Mouse (Mus musculus) liver, postnatal 0 days (tissue): ENCODE measurements around the gene Oaz1. TPM values are rescaled to one million over a fixed set of nuclear protein-coding genes. Genes with fewer than 3 reads are reported as not detected.
"Not testable (repeated sequence)": the region's sequence is repeated elsewhere in the genome, so short reads cannot be mapped to it uniquely, and the experiment has no call there.

Experiments
- ATAC-seq: fragments of 200-750 bp; cut with Nextera tagmentation; 2 replicates; pipeline ENCODE4 v1.8.0; 2017; ENCODE audit warnings: mild to moderate bottlenecking, moderate library complexity
- DNase-seq: peaks from one replicate; pipeline ENCODE4 v3.0.0-alpha.2; 2016
- H3K27ac ChIP-seq: fragments of 300-500 bp; sonication (generic); 2 replicates; pipeline ENCODE4 v1.5.1; 2014; ENCODE audit warnings: antibody characterized with exemption, moderate library complexity, mild to moderate bottlenecking, low read depth
- H3K27me3 ChIP-seq: fragments of 300-500 bp; sonication (generic); 2 replicates; pipeline ENCODE4 v1.6.1; 2014; ENCODE audit warnings: low read length, control low read depth, mixed read lengths; ENCODE audit not compliant: insufficient read depth
- H3K36me3 ChIP-seq: fragments of 300-500 bp; sonication (generic); replicated peaks from 2 replicates; pipeline ENCODE4 v1.6.1; 2014; ENCODE audit warnings: mild to moderate bottlenecking, control low read depth, low read length, moderate library complexity, mixed read lengths; ENCODE audit not compliant: insufficient read depth
- H3K4me1 ChIP-seq: fragments of 300-500 bp; sonication (generic); 2 replicates; pipeline ENCODE4 v1.6.1; 2014; ENCODE audit warnings: antibody characterized with exemption, mild to moderate bottlenecking, control low read depth; ENCODE audit not compliant: insufficient read depth
- H3K4me2 ChIP-seq: fragments of 300-500 bp; sonication (generic); 2 replicates; pipeline ENCODE4 v1.6.1; 2014; ENCODE audit warnings: low read depth, mild to moderate bottlenecking, low read length, moderate library complexity, mixed read lengths
- H3K4me3 ChIP-seq: fragments of 300-500 bp; sonication (generic); 2 replicates; pipeline ENCODE4 v1.5.1; 2014; ENCODE audit warnings: low read depth, low read length
- H3K9ac ChIP-seq: fragments of 300-500 bp; sonication (generic); replicated peaks from 2 replicates; pipeline ENCODE4 v1.6.1; 2014; ENCODE audit warnings: mild to moderate bottlenecking, moderate library complexity
- H3K9me3 ChIP-seq: fragments of 300-500 bp; sonication (generic); 2 replicates; pipeline ENCODE4 v1.6.1; 2016; ENCODE audit warnings: mild to moderate bottlenecking, control low read depth, low read length, mixed read lengths
- CTCF ChIP-seq: sonication (generic); IDR thresholded peaks from 2 replicates; pipeline ENCODE4 v1.5.1; 2016; ENCODE audit warnings: antibody characterized with exemption, low read depth
- EP300 ChIP-seq: IDR thresholded peaks from 2 replicates; pipeline ENCODE4 v1.6.1; 2016; ENCODE audit warnings: antibody characterized with exemption, low read depth, mild to moderate bottlenecking
- WGBS: fragments of 180-500 bp; shearing (Covaris S2); extraction: QIAGEN DNeasy Blood & Tissue Kit; methylation state at CpG from one replicate; pipeline ENCODE4 v1.1.7; 2014; ENCODE audit not compliant: insufficient replicate concordance; 5-methylcytosine and 5-hydroxymethylcytosine counted together
- polyA plus RNA-seq: library from polyadenylated mRNA; unstranded; fragments of >200 nt; fragmentation: Nextera tagmentation; extraction: Ambion mirVana; gene quantifications from 2 replicates; pipeline ENCODE4 v1.2.1, GENCODE M21; 2015

Gene Oaz1
- polyA plus RNA-seq, 1 experiment from 2014 or later, result 1,029 TPM

DNA sequence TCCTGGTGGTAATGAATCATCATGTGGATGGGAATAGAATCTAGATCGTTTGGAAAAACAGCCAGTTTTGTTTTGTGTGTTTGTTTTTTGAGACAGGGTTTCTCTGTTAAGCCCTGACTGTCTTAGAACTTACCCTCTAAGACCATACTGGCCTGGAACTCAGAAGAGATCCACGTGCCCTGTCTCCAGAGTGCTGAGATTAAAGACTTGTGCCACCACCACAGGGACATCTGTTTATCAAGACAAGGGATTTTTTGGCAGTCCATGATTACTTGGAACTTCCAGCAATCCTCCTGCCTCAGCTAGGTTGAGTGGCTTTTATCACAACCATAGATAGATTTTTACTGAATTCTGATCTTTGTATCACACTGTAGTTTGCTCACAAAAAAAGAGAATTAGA is 1.6 kb upstream of the Oaz1 start:
- Histone ChIP-seq H3K4me2 (peak overlapping the region; percentile 50), H3K27ac (peak overlapping the region; percentile 85), H3K4me1 (peaks cover 41% of the 10 kb centered on the region), H3K36me3 (peaks cover 13% of the 10 kb centered on the region), H3K27me3 (no peaks in the 10 kb centered on the region), H3K9me3 (no peaks in the 10 kb centered on the region), H3K9ac (no peak overlapping the region), H3K4me3 (no peak overlapping the region)
- DNase-seq, result no peak
- TF ChIP-seq EP300, result no peak
- no peak for TF ChIP-seq CTCF
- no peak for ATAC-seq
- 46% methylated on average over 2 of the region's 2 CpGs for WGBS

DNA sequence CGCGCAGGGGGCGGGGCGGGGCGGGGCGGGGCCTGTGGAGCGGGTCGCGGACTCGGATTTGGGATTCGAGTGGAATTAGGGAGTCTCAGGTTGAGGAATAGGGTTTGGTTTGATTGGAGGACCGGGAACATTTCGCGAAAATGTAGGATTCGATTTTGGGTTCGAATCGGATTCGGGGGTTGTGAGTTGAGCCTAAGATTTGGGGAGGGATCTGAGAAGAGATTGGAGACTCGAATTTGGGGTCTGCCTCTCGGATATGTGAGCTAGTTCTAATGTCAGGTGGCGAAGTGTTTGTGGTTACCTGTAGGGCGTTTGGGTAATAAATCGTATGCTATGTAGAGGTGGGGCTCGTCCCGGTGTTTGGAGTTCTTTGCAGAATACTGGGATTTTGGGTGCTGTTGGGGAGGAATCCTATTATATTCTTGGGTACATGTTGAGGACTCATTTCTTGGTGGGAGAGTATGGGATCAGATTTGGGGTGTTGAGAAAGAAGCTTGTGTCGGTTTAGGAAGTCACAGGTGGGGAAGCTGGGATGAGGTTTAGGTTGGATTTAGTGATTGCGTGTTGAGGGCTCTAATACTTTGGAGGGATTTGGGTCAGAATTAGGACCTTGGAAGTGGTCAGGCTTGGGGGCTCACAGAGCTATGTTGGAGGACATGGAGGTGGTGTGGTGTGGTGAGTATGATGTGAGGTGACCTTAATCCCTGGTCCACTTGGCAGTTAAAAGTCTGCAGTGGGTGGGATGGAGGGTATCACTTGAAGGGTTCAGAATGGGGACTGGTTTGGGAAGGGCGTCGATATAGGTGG is 810 bp downstream of the Oaz1 start:
- ATAC-seq (no peak), DNase-seq (no peak)
- Histone ChIP-seq H3K4me2 (peak overlapping the region; percentile 96), H3K4me3 (peak overlapping the region; percentile 79), H3K36me3 (peaks cover 22% of the 10 kb centered on the region), H3K27ac (peak overlapping the region; percentile 96), H3K4me1 (peaks cover 50% of the 10 kb centered on the region), H3K9me3 (no peaks in the 10 kb centered on the region), H3K27me3 (no peaks in the 10 kb centered on the region), H3K9ac (peak overlapping the region; percentile 87)
- TF ChIP-seq EP300 (no peak), CTCF (no peak)
- 6% methylated on average over 29 of the region's 29 CpGs for WGBS

DNA sequence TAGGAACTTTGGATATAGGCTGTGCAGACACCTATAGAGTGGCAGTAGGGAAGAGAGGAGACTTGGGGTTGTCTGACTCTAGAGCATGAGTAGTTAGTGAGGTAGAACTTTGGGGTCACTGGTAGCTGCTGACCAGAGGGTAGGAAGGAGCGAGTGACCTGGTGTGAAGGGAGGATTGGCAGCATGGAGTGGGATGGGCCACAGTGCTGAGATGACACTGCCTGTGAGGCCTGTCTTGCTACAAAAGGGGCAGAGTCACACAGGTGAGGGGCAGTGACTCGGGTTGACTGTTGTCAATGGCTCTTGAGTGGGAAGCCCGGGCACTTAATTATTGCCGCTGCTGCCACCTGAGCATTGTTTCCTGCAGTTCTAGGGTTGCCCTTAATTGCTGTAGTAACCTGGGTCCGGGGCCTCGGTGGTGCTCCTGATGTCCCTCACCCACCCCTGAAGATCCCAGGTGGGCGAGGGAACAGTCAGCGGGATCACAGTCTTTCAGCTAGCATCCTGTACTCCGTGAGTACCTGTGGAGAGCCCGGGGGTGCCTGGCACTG is 1.5 kb downstream of the Oaz1 start:
- Histone ChIP-seq H3K36me3 (peaks cover 22% of the 10 kb centered on the region), H3K27me3 (no peaks in the 10 kb centered on the region), H3K4me2 (peak overlapping the region; percentile 96), H3K4me1 (peaks cover 47% of the 10 kb centered on the region), H3K27ac (0 out of 2 replicates have a peak overlapping the region, but pooled peaks have one; percentile 34), H3K9me3 (no peaks in the 10 kb centered on the region), H3K4me3 (peak overlapping the region; percentile 79), H3K9ac (peak overlapping the region; percentile 87)
- no peak for DNase-seq
- no peak for ATAC-seq
- 74% methylated on average over 10 of the region's 10 CpGs for WGBS
- TF ChIP-seq EP300 (no peak), CTCF (no peak)

DNA sequence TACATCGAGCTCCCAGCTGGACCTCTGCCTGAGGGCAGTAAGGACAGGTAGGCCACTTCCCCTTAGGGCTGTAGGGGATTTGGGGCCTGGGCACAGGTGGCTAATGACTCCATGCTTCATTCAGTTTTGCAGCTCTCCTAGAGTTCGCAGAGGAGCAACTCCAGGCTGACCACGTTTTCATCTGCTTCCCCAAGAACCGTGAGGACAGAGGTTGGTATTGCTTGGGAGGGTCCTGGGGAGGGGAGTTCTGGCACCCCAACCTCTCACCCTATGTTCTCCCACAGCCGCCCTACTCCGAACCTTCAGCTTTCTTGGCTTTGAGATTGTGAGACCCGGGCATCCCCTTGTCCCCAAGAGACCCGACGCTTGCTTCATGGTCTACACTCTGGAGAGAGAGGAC is 2.1 kb downstream of the Oaz1 start:
- peak overlapping the region; percentile 96; the same call in 1 of the 2 replicates for H3K4me2 ChIP-seq
- H3K4me1 ChIP-seq, result peaks cover 45% of the 10 kb centered on the region
- H3K9me3 ChIP-seq, H3K27me3 ChIP-seq, DNase-seq, ATAC-seq, H3K9ac ChIP-seq, H3K27ac ChIP-seq: not testable (repeated sequence)
- peaks cover 22% of the 10 kb centered on the region for H3K36me3 ChIP-seq
- WGBS, result 82% methylated on average over 7 of the region's 9 CpGs
- H3K4me3 ChIP-seq, result peak overlapping the region; percentile 79

DNA sequence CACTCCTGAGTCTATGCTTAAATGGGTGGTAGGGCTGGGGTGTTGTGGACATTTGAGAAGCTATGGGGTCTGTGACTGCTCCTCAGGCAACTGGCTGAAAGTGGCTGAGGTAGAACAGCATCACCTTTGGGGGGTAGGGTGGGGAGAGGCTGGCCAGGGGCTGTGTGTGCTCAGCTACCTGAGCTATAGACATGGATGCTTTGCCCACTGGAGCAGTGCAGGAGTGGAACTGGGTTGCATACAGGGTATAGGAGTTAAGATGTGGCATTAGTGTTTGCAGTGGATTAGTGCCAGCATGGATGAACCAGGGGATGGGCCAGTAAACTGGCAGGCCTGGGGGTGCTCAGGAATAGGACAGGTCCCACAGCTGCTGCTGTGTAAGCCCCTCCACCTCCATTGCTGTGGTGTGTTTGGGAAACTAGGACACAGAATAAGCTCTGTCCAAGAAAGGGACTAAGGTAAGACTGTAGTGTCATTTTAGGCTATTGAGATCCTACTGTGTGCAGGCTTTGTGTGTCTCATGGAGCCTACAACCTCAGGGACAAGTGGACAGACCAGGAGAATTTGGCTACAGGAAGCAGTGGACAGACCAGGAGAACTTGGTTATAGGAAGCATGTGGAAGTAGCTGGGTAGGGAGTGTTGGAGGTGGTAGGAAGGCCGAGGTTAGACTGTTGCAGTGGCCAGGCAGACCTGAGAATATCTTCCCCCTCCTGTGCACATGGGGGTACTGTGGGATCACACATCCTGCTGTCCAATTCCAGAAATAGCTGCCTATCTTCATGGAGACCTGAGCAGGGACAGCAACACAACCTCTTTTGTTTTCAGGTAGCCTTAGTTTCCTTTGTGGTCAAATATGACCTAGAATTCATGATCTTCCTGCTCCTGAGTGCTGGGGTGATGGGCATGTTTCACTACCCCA is 3.2 kb downstream of the Oaz1 start:
- peaks cover 36% of the 10 kb centered on the region for H3K4me1 ChIP-seq
- H3K27me3 ChIP-seq, result peaks cover 5% of the 10 kb centered on the region
- WGBS, result 48% methylated on average over 1 of the region's 1 CpGs
- no peaks in the 10 kb centered on the region for H3K9me3 ChIP-seq
- DNase-seq, result no peak
- peaks cover 22% of the 10 kb centered on the region for H3K36me3 ChIP-seq
- no peak overlapping the region for H3K9ac ChIP-seq
- H3K4me2 ChIP-seq, result 0 out of 2 replicates have a peak overlapping the region, but pooled peaks have one; percentile 10
- no peak overlapping the region for H3K4me3 ChIP-seq
- ATAC-seq, result no peak
- TF ChIP-seq CTCF, result no peak
- no peak for TF ChIP-seq EP300
- H3K27ac ChIP-seq, result peak overlapping the region; percentile 67; the same call in 1 of the 2 replicates

DNA sequence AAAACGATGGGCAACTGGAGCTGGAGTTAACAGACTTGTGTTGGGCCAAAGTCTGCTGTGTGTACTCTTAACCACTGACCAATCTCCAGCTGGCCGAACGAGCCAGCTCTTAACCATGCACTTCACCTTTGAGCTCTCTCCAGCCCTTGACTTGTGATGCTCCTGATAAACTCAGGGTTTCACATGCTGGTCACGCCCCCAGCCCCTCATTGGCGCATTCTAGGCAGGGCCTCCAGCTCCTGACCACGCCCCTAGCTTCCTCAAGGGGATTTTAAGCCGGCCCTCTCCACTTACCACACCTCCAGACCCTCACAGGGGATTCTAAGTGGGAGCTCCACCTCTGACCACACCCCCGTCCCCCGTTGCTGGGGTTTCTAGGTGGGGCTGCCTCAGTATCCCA is 4.7 kb downstream of the Oaz1 start:
- WGBS, result 5% methylated on average over 9 of the region's 9 CpGs

More for the DNA sequence above, 4.7 kb downstream of the Oaz1 start:
- no peak overlapping the region for H3K4me3 ChIP-seq
- H3K4me1 ChIP-seq, result peaks cover 25% of the 10 kb centered on the region
- TF ChIP-seq EP300 (no peak), CTCF (no peak)
- no peak overlapping the region for H3K9ac ChIP-seq
- H3K27ac ChIP-seq, result peak overlapping the region; percentile 67
- DNase-seq (peak; percentile 78), ATAC-seq (peak; percentile 6)
- H3K4me2 ChIP-seq, result no peak overlapping the region
- peaks cover 22% of the 10 kb centered on the region for H3K36me3 ChIP-seq
- H3K27me3 ChIP-seq, result peaks cover 19% of the 10 kb centered on the region
- H3K9me3 ChIP-seq, result no peaks in the 10 kb centered on the region
